Mouse (Mus musculus) embryonic fibroblast, embryonic 13.5 days (primary cell): ENCODE results near the gene Tcl1b4. TPM values are rescaled to one million over a fixed set of nuclear protein-coding genes. Genes with fewer than 3 reads are reported as not detected.
"Not testable (repeated sequence)": the region's sequence is repeated elsewhere in the genome, so short reads cannot be mapped to it uniquely, and the experiment has no call there.

Experiments used
- H3K27ac ChIP-seq: 2 replicates; pipeline ENCODE4 v1.5.1; 2012; ENCODE audit warnings: low read length, control low read depth, inconsistent platforms; ENCODE audit not compliant: insufficient read depth
- H3K4me1 ChIP-seq: 2 replicates; pipeline ENCODE4 v1.6.1; 2011; ENCODE audit warnings: low read length; ENCODE audit not compliant: control insufficient read depth, insufficient read depth
- H3K4me3 ChIP-seq: 2 replicates; pipeline ENCODE4 v1.5.1; 2011; ENCODE audit warnings: mild to moderate bottlenecking, control low read depth, low read length; ENCODE audit not compliant: insufficient read depth
- CTCF ChIP-seq: IDR thresholded peaks from 2 replicates; pipeline ENCODE4 v1.5.1; 2011; ENCODE audit warnings: mild to moderate bottlenecking, control low read depth, low read length, moderate library complexity, borderline replicate concordance; ENCODE audit not compliant: insufficient read depth
- POLR2A ChIP-seq: IDR thresholded peaks from 2 replicates; pipeline ENCODE4 v1.6.1; 2011; ENCODE audit warnings: low read depth, mild to moderate bottlenecking, control low read depth, low read length, moderate library complexity
- polyA plus RNA-seq: library from polyadenylated mRNA; stranded (reverse); fragments of >200 nt; gene quantifications from 2 replicates; pipeline ENCODE4 v1.2.4, GENCODE M21; 2011; ENCODE audit warnings: low read depth; ENCODE audit not compliant: missing spikeins, insufficient read length

Gene Tcl1b4
- not detected in 2 replicates for polyA plus RNA-seq

GRCm38 (mm10) chr12:105201657-105202056 lies at the start of gene Tcl1b4:
Tcl1b4 (plus strand) TSS chr12:105201957.
- H3K4me3 ChIP-seq, H3K4me1 ChIP-seq, H3K27ac ChIP-seq: not testable (repeated sequence)

- H3K4me1 ChIP-seq, H3K27ac ChIP-seq: not testable (repeated sequence)
Observed at GRCm38 (mm10) chr12:105155286-105155685, 46.5 kb upstream of the Tcl1b4 start.

GRCm38 (mm10) chr12:105158842-105159241 lies 42.9 kb upstream of the Tcl1b4 start:
- no peak overlapping the region for H3K4me3 ChIP-seq
- TF ChIP-seq CTCF: no peak
- TF ChIP-seq POLR2A: no peak
- no peak overlapping the region for H3K27ac ChIP-seq
- H3K4me1 ChIP-seq: no peaks in the 10 kb centered on the region

More at GRCm38 (mm10) chr12:105155286-105155685, 46.5 kb upstream of the Tcl1b4 start:
- not testable (repeated sequence) for H3K4me3 ChIP-seq

DNA sequence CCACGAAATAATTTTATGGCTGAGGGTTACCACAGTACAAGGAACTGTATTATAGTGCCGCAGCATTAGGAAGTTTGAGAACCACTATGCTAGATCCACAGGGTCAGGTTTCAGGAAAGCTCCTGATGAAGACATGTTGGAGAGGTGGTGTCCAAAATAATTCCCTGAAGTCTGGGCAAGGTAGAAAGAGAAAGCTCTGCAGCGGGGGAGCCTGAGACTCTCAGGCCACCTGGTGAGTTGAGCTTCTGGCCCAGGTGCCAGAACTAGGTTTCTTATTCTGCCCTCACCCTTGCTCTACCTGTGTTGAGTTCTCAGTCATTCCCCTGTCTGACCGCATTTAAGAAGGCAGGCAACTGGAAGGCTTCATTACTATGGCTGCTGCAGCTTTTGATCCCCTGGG lies 42.4 kb upstream of the Tcl1b4 start, which contains the start of gene Tcl1b1:
Gene Tcl1b1, plus strand, starts transcription at position 301 of the 400 bp plus-strand sequence.
- TF ChIP-seq POLR2A: no peak
- no peak for TF ChIP-seq CTCF
- Histone ChIP-seq H3K4me1 (no peaks in the 10 kb centered on the region), H3K27ac (no peak within 1 kb of the TSS), H3K4me3 (no peak within 1 kb of the TSS)

GRCm38 (mm10) chr12:105166734-105167133 lies 35.0 kb upstream of the Tcl1b4 start:
- TF ChIP-seq POLR2A (no peak), CTCF (no peak)
- no peak overlapping the region for H3K4me3 ChIP-seq
- H3K4me1 ChIP-seq: no peaks in the 10 kb centered on the region
- no peak overlapping the region for H3K27ac ChIP-seq

- H3K4me1 ChIP-seq: no peaks in the 10 kb centered on the region
- no peak overlapping the region for H3K27ac ChIP-seq
- TF ChIP-seq CTCF: no peak
- TF ChIP-seq POLR2A: no peak
- no peak overlapping the region for H3K4me3 ChIP-seq
Observed at GRCm38 (mm10) chr12:105173366-105173765, 28.4 kb upstream of the Tcl1b4 start.

- not testable (repeated sequence) for H3K4me3 ChIP-seq, H3K4me1 ChIP-seq, H3K27ac ChIP-seq
Observed at GRCm38 (mm10) chr12:105174318-105174717, 27.4 kb upstream of the Tcl1b4 start.

GRCm38 (mm10) chr12:105176044-105176443 lies 25.7 kb upstream of the Tcl1b4 start, which contains the start of gene Tcl1b5:
Tcl1b5 (plus strand) TSS chr12:105176344.
- not testable (repeated sequence) for H3K27ac ChIP-seq, H3K4me3 ChIP-seq, H3K4me1 ChIP-seq

DNA sequence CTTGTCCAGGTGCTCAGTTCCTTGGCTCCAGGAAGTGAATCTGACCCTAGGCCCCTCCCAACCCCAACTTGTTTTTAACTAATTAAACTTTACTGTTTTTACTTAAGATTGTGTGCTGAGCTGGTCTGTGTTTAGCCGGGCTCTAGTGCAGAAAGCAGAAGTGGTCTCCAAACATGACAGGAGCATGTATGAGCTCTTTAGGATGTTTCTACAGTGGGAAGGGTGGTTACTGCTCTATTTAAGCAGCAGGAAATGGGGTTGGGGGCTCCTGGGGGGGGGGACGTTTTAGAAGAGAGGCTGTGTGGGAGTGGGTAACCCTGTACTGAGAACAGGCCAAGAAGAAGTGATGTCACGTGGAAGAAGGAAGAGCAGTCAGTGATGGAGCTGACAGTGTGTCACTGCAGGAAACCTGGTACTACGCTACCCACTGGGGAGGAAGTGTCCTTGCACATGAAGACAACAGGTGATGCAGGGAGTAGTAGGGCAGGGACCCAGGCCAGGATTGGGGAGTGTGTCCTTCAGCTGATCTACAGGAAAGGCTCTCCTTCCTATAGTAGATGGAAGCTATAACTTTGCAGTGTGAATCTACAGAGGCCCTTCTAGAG lies 20.6 kb upstream of the Tcl1b4 start:
- H3K27ac ChIP-seq, H3K4me1 ChIP-seq, H3K4me3 ChIP-seq: not testable (repeated sequence)

GRCm38 (mm10) chr12:105188980-105189379 lies 12.8 kb upstream of the Tcl1b4 start:
- H3K4me1 ChIP-seq: not testable (repeated sequence)

DNA sequence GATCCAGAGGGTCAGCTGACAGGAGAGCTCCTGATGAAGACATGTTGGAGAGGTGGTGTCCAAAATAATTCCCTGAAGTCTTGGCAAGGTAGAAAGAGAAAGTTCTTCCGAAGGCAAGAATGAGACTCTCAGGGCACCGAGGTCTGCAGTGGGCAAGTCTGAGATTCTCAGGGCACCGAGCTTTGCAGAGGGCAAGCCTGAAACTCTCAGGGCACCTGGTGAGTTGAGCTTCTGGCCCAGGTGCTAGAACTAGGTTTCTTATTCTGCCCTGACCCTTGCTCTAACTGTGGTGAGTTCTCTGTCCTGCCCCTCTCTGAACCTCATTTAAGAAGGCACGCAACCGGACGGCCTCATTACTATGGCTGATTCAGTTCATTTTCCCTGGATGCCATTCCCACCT lies 11.0 kb upstream of the Tcl1b4 start, which contains the start of gene Tcl1b3:
Gene Tcl1b3, plus strand, starts transcription at position 301 of the 400 bp plus-strand sequence.
- not testable (repeated sequence) for H3K4me1 ChIP-seq, H3K27ac ChIP-seq, H3K4me3 ChIP-seq

More at GRCm38 (mm10) chr12:105188980-105189379, 12.8 kb upstream of the Tcl1b4 start:
- H3K4me3 ChIP-seq, H3K27ac ChIP-seq: not testable (repeated sequence)

DNA sequence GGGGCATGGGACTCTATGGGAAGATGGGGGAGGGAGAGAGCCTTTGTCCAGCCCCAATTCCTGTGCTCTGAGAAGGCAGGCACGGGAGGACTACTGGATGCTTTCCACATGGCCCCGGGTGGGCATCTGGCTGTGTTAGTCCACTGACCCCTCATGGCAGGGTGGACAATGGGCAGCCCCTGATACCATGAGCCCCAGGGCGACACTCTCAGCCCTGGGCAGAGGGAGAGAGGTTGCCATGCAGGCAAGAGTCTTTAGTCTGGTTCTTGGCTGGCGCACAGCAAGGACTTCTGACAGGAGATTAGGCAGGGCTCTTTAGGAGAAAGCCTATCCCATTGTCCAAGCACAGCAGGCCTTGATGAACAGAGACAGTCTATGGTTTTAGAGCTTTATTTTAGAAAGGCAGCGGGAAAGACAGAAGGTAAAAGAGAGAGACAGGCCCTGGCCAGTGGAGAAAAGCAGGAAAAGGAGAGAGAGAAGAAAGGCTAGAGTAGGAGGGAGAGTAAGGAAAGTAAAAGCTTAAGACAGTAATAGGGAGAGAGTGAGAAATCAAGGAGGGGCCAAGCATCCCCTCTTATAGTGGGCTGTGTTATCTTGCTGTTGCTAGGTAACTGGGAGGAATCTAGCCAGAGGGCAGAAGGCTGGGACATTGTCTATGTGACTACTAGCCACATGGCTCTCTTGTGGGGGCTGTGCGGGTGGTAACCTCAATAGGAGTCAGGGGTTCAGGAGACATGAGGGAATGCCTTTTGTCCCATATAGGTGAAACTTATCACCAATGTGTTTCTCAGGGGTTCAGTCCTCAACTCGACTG lies 1.9 kb upstream of the Tcl1b4 start:
- H3K4me3 ChIP-seq, H3K4me1 ChIP-seq, H3K27ac ChIP-seq: not testable (repeated sequence)
